Mouse (Mus musculus) midbrain, embryonic 11.5 days (tissue): ENCODE results near the gene Phlpp1. TPM values are rescaled to one million over a fixed set of nuclear protein-coding genes. Genes with fewer than 3 reads are reported as not detected.

ENCODE experiments used
- ATAC-seq: fragments of 200-750 bp; cut with Nextera tagmentation; 2 replicates; pipeline ENCODE4 v1.8.0; 2017; ENCODE audit warnings: moderate TSS enrichment, moderate library complexity; ENCODE audit not compliant: low FRiP score
- DNase-seq: peaks from one replicate; pipeline ENCODE4 v3.0.0; 2015; ENCODE audit warnings: low spot score; ENCODE audit errors: missing footprints
- H3K27ac ChIP-seq: fragments of 300-500 bp; sonication (generic); 2 replicates; pipeline ENCODE4 v1.5.1; 2014; ENCODE audit warnings: low read depth, low read length
- H3K27me3 ChIP-seq: fragments of 300-500 bp; sonication (generic); 2 replicates; pipeline ENCODE4 v1.6.1; 2014; ENCODE audit warnings: mild to moderate bottlenecking, low read length, moderate library complexity, mixed read lengths; ENCODE audit not compliant: control insufficient read depth, insufficient read depth
- H3K36me3 ChIP-seq: fragments of 300-500 bp; sonication (generic); 2 replicates; pipeline ENCODE4 v1.6.1; 2014; ENCODE audit warnings: mild to moderate bottlenecking, low read length, moderate library complexity, mixed read lengths; ENCODE audit not compliant: control insufficient read depth, insufficient read depth
- H3K4me1 ChIP-seq: fragments of 300-500 bp; sonication (generic); 2 replicates; pipeline ENCODE4 v1.6.1; 2014; ENCODE audit warnings: low read length; ENCODE audit not compliant: control insufficient read depth, insufficient read depth
- H3K4me2 ChIP-seq: fragments of 300-500 bp; sonication (generic); 2 replicates; pipeline ENCODE4 v1.6.1; 2014; ENCODE audit warnings: mild to moderate bottlenecking, moderate library complexity
- H3K4me3 ChIP-seq: fragments of 300-500 bp; sonication (generic); 2 replicates; pipeline ENCODE4 v1.5.1; 2014; ENCODE audit warnings: low read depth, low read length
- H3K9ac ChIP-seq: fragments of 300-500 bp; sonication (generic); 2 replicates; pipeline ENCODE4 v1.6.1; 2014; ENCODE audit warnings: low read length
- H3K9me3 ChIP-seq: fragments of 300-500 bp; sonication (generic); 2 replicates; pipeline ENCODE4 v1.6.1; 2016; ENCODE audit warnings: low read length; ENCODE audit not compliant: control insufficient read depth
- WGBS: fragments of 180-500 bp; shearing (Covaris S2); extraction: QIAGEN DNeasy Blood & Tissue Kit; methylation state at CpG from one replicate; pipeline ENCODE4 v1.1.7; 2014; 5-methylcytosine and 5-hydroxymethylcytosine counted together
- polyA plus RNA-seq: library from polyadenylated mRNA; unstranded; fragments of >200 nt; fragmentation: Nextera tagmentation; extraction: Ambion mirVana; gene quantifications from 2 replicates; pipeline ENCODE4 v1.2.1, GENCODE M21; 2014

Phlpp1 gene
- polyA plus RNA-seq, 1 experiment from 2014 or later, result 6.8 TPM

DNA sequence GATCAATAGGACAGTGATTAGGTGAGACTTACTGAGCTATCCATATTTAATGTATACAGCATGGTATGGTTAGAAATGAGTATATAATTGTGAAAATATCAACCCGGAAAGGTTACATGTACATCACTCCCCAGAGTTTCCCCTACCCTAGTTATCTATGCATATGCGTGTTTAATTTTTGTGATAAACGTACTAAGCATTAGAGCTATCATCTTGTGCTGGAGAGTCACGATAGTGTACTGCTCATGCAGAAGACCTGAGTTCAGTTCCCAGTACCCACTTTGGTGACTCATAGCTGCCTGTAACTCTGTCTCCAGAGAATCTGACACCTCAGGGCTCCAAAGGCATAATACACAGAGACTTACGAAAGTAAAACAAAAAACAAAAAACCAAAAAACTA lies 11.9 kb upstream of the Phlpp1 start:
- H3K9ac ChIP-seq, result no peak overlapping the region
- no peak for DNase-seq
- no peak overlapping the region for H3K4me3 ChIP-seq
- no peaks in the 10 kb centered on the region for H3K36me3 ChIP-seq
- 94% methylated on average over 5 of the region's 5 CpGs for WGBS
- H3K4me1 ChIP-seq, result no peaks in the 10 kb centered on the region
- H3K27me3 ChIP-seq, result no peaks in the 10 kb centered on the region
- H3K27ac ChIP-seq, result no peak overlapping the region
- H3K9me3 ChIP-seq, result no peaks in the 10 kb centered on the region
- no peak for ATAC-seq
- no peak overlapping the region for H3K4me2 ChIP-seq

- no peak for ATAC-seq
- Histone ChIP-seq H3K4me3 (no peak overlapping the region), H3K27ac (no peak overlapping the region), H3K9me3 (no peaks in the 10 kb centered on the region), H3K27me3 (no peaks in the 10 kb centered on the region), H3K4me1 (no peaks in the 10 kb centered on the region), H3K4me2 (no peak overlapping the region), H3K9ac (no peak overlapping the region), H3K36me3 (no peaks in the 10 kb centered on the region)
- no peak for DNase-seq
- WGBS, result 83% methylated on average over 4 of the region's 4 CpGs
These were observed 10.6 kb upstream of the Phlpp1 start for GRCm38 (mm10) chr1:106160916-106161315.

GRCm38 (mm10) chr1:106162581-106162980 lies 9.0 kb upstream of the Phlpp1 start:
- Histone ChIP-seq H3K4me1 (no peaks in the 10 kb centered on the region), H3K9me3 (no peaks in the 10 kb centered on the region), H3K27me3 (no peaks in the 10 kb centered on the region), H3K4me3 (no peak overlapping the region), H3K9ac (no peak overlapping the region), H3K36me3 (no peaks in the 10 kb centered on the region), H3K4me2 (no peak overlapping the region), H3K27ac (no peak overlapping the region)
- no peak for ATAC-seq
- WGBS, result 82% methylated on average over 7 of the region's 7 CpGs
- peak; percentile 69 for DNase-seq

- ATAC-seq (no peak), DNase-seq (peak; percentile 12)
- Histone ChIP-seq H3K27me3 (no peaks in the 10 kb centered on the region), H3K4me1 (no peaks in the 10 kb centered on the region), H3K36me3 (no peaks in the 10 kb centered on the region), H3K27ac (no peak overlapping the region), H3K4me3 (no peak overlapping the region), H3K9me3 (no peaks in the 10 kb centered on the region), H3K4me2 (no peak overlapping the region), H3K9ac (no peak overlapping the region)
- WGBS, result 90% methylated on average over 8 of the region's 8 CpGs
These were observed 8.2 kb upstream of the Phlpp1 start for GRCm38 (mm10) chr1:106163401-106163800.

- WGBS, result 76% methylated on average over 3 of the region's 3 CpGs
- ATAC-seq, result no peak
- H3K4me3 ChIP-seq, result no peak overlapping the region
These were observed 7.4 kb upstream of the Phlpp1 start for GRCm38 (mm10) chr1:106164111-106164510.

DNA sequence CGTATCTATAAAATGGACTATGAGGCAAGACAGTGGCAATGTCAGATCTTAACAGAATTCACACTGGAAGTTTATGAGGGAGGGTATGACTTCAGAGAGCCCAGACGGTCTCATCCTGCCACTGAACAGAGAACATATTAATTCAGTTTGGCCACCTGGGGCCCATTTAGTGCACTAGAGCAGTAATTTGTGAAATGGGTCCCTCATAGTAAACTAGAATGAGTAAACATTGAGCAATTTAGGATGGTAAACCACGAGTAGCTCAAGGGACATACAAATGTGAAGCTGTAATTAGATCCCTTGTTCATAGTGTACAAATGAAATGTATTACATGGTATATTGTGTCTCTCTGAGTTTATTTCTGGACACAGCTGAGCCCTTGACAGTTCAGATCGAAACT lies 3.6 kb upstream of the Phlpp1 start:
- ATAC-seq, result no peak
- H3K27ac ChIP-seq, result no peak overlapping the region
- no peak overlapping the region for H3K9ac ChIP-seq
- 67% methylated on average over 4 of the region's 4 CpGs for WGBS
- H3K27me3 ChIP-seq, result no peaks in the 10 kb centered on the region
- no peaks in the 10 kb centered on the region for H3K36me3 ChIP-seq
- H3K9me3 ChIP-seq, result no peaks in the 10 kb centered on the region
- no peak for DNase-seq
- no peak overlapping the region for H3K4me3 ChIP-seq
- no peak overlapping the region for H3K4me2 ChIP-seq
- peaks cover 3% of the 10 kb centered on the region; the same call in 1 of the 2 replicates for H3K4me1 ChIP-seq

More at GRCm38 (mm10) chr1:106164111-106164510, 7.4 kb upstream of the Phlpp1 start:
- no peak overlapping the region for H3K9ac ChIP-seq
- H3K27ac ChIP-seq, result no peak overlapping the region
- H3K36me3 ChIP-seq, result no peaks in the 10 kb centered on the region
- H3K4me1 ChIP-seq, result no peaks in the 10 kb centered on the region
- no peaks in the 10 kb centered on the region for H3K9me3 ChIP-seq
- H3K4me2 ChIP-seq, result no peak overlapping the region
- DNase-seq, result peak; percentile 44
- H3K27me3 ChIP-seq, result no peaks in the 10 kb centered on the region

- Histone ChIP-seq H3K9me3 (no peaks in the 10 kb centered on the region), H3K4me3 (no peak overlapping the region), H3K36me3 (no peaks in the 10 kb centered on the region), H3K4me2 (no peak overlapping the region), H3K27ac (no peak overlapping the region), H3K9ac (no peak overlapping the region), H3K4me1 (peaks cover 8% of the 10 kb centered on the region), H3K27me3 (no peaks in the 10 kb centered on the region)
- no peak for ATAC-seq
- DNase-seq, result peak; percentile 73
- WGBS, result 51% methylated on average over 3 of the region's 3 CpGs
These were observed 2.8 kb upstream of the Phlpp1 start for GRCm38 (mm10) chr1:106168801-106169200.

GRCm38 (mm10) chr1:106169741-106170265 lies 1.7 kb upstream of the Phlpp1 start:
- ATAC-seq, result no peak
- H3K36me3 ChIP-seq, result no peaks in the 10 kb centered on the region
- H3K9ac ChIP-seq, result no peak overlapping the region
- peak; percentile 68 for DNase-seq
- H3K27me3 ChIP-seq, result no peaks in the 10 kb centered on the region
- no peak overlapping the region for H3K4me3 ChIP-seq
- H3K4me2 ChIP-seq, result no peak overlapping the region
- H3K4me1 ChIP-seq, result peaks cover 9% of the 10 kb centered on the region
- H3K27ac ChIP-seq, result no peak overlapping the region
- 72% methylated on average over 5 of the region's 5 CpGs for WGBS
- no peaks in the 10 kb centered on the region for H3K9me3 ChIP-seq

GRCm38 (mm10) chr1:106172301-106172930 lies 864 bp downstream of the Phlpp1 start:
- DNase-seq, result peak; percentile 95
- Histone ChIP-seq H3K4me3 (peak overlapping the region; percentile 92), H3K27me3 (no peaks in the 10 kb centered on the region), H3K27ac (peak overlapping the region; percentile 66), H3K36me3 (no peaks in the 10 kb centered on the region), H3K9me3 (no peaks in the 10 kb centered on the region), H3K9ac (peak overlapping the region; percentile 94), H3K4me2 (peak overlapping the region; percentile 90), H3K4me1 (peaks cover 22% of the 10 kb centered on the region)
- ATAC-seq, result peak; percentile 20
- under 1% methylated on average over 64 of the region's 77 CpGs for whole genome bisulfite sequencing
